Mouse (Mus musculus) embryonic facial prominence, embryonic 13.5 days (tissue): ENCODE results near the gene Colgalt2. TPM values are rescaled to one million over a fixed set of nuclear protein-coding genes. Genes with fewer than 3 reads are reported as not detected.

Source experiments
- ATAC-seq: fragments of 200-750 bp; cut with Nextera tagmentation; 2 replicates; pipeline ENCODE4 v1.8.0; 2017; ENCODE audit warnings: low read depth; ENCODE audit not compliant: insufficient number of reproducible peaks, insufficient read depth, low FRiP score, low TSS enrichment
- H3K27ac ChIP-seq: fragments of 300-500 bp; sonication (generic); 2 replicates; pipeline ENCODE4 v1.5.1; 2015; ENCODE audit warnings: moderate library complexity, mild to moderate bottlenecking, inconsistent platforms
- H3K27me3 ChIP-seq: fragments of 300-500 bp; sonication (generic); 2 replicates; pipeline ENCODE4 v1.6.1; 2015; ENCODE audit warnings: mild to moderate bottlenecking, inconsistent platforms
- H3K36me3 ChIP-seq: fragments of 300-500 bp; sonication (generic); 2 replicates; pipeline ENCODE4 v1.6.1; 2015; ENCODE audit warnings: mild to moderate bottlenecking, inconsistent platforms
- H3K4me1 ChIP-seq: fragments of 300-500 bp; sonication (generic); 2 replicates; pipeline ENCODE4 v1.6.1; 2015; ENCODE audit warnings: inconsistent platforms
- H3K4me2 ChIP-seq: fragments of 300-500 bp; sonication (generic); 2 replicates; pipeline ENCODE4 v1.6.1; 2015; ENCODE audit warnings: moderate library complexity, mild to moderate bottlenecking, inconsistent platforms
- H3K4me3 ChIP-seq: fragments of 300-500 bp; sonication (generic); 2 replicates; pipeline ENCODE4 v1.5.1; 2015; ENCODE audit warnings: mild to moderate bottlenecking, inconsistent platforms
- H3K9ac ChIP-seq: fragments of 300-500 bp; sonication (generic); 2 replicates; pipeline ENCODE4 v1.6.1; 2015; ENCODE audit warnings: mild to moderate bottlenecking, inconsistent platforms
- H3K9me3 ChIP-seq: fragments of 300-500 bp; sonication (generic); 2 replicates; pipeline ENCODE4 v1.6.1; 2016; ENCODE audit warnings: inconsistent platforms
- WGBS: fragments of 180-500 bp; shearing (Covaris S2); methylation state at CpG from one replicate; pipeline ENCODE4 v1.1.7; 2015; ENCODE audit warnings: mixed read lengths; 5-methylcytosine and 5-hydroxymethylcytosine counted together
- polyA plus RNA-seq: library from polyadenylated mRNA; unstranded; fragments of >200 nt; fragmentation: Nextera tagmentation; extraction: Ambion mirVana; gene quantifications from 2 replicates; pipeline ENCODE4 v1.2.1, GENCODE M21; 2015

Colgalt2 gene
- polyA plus RNA-seq, 1 experiment from 2014 or later, result 3.8 TPM

DNA sequence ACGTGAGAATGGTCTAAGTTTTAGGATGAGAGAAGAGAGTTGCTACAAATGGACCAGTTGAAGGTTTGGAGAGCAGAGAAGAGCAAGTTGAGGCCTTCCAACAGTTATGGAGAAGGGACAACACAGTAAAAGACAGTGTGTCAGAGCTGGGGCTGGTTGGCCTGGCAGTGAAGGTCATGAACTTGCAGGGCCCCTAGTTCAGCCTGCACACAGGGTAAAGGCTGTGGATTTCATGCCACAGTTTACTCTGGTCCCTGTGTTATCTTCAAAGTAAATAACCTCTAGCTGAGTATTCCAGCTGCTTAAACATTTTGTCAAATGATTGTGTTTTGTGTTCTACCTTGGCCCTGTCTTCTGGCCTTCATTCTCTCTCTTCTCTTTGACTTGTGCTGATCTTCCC lies 922 bp upstream of the Colgalt2 start:
- Histone ChIP-seq H3K4me2 (no peak overlapping the region), H3K27me3 (peaks cover 24% of the 10 kb centered on the region), H3K36me3 (no peaks in the 10 kb centered on the region), H3K4me1 (peaks cover 18% of the 10 kb centered on the region), H3K9me3 (0 out of 2 replicates have a peak, but pooled peaks cover 9% of the 10 kb centered on the region), H3K9ac (no peak overlapping the region), H3K4me3 (no peak overlapping the region), H3K27ac (no peak overlapping the region)
- 73% methylated on average over 1 of the region's 1 CpGs for WGBS
- no peak for ATAC-seq

- peaks cover 27% of the 10 kb centered on the region for H3K27me3 ChIP-seq
- H3K4me3 ChIP-seq, result peak overlapping the region; percentile 68
- no peak for ATAC-seq
- WGBS, result 6% methylated on average over 14 of the region's 14 CpGs
- H3K9me3 ChIP-seq, result 0 out of 2 replicates have a peak, but pooled peaks cover 7% of the 10 kb centered on the region
- no peaks in the 10 kb centered on the region for H3K36me3 ChIP-seq
- peak overlapping the region; percentile 93 for H3K4me2 ChIP-seq
- peaks cover 18% of the 10 kb centered on the region for H3K4me1 ChIP-seq
- H3K9ac ChIP-seq, result peak overlapping the region; percentile 79
- peak overlapping the region; percentile 68; the same call in 1 of the 2 replicates for H3K27ac ChIP-seq
These were observed 1.2 kb downstream of the Colgalt2 start for GRCm38 (mm10) chr1:152400556-152401540.

- H3K9ac ChIP-seq, result no peak overlapping the region
- H3K4me1 ChIP-seq, result peaks cover 8% of the 10 kb centered on the region; the same call in 1 of the 2 replicates
- ATAC-seq, result no peak
These were observed 7.7 kb downstream of the Colgalt2 start for GRCm38 (mm10) chr1:152407021-152407946.

GRCm38 (mm10) chr1:152409356-152409755 lies 9.7 kb downstream of the Colgalt2 start:
- no peak overlapping the region for H3K4me2 ChIP-seq
- no peak overlapping the region for H3K9ac ChIP-seq
- no peaks in the 10 kb centered on the region for H3K36me3 ChIP-seq
- 0 out of 2 replicates have a peak, but pooled peaks cover 7% of the 10 kb centered on the region for H3K27me3 ChIP-seq
- no peak overlapping the region for H3K27ac ChIP-seq
- peaks cover 11% of the 10 kb centered on the region for H3K4me1 ChIP-seq
- ATAC-seq, result no peak
- whole genome bisulfite sequencing, result 70% methylated on average over 4 of the region's 4 CpGs
- H3K9me3 ChIP-seq, result peaks cover 5% of the 10 kb centered on the region
- H3K4me3 ChIP-seq, result no peak overlapping the region

More at GRCm38 (mm10) chr1:152407021-152407946, 7.7 kb downstream of the Colgalt2 start:
- H3K9me3 ChIP-seq, result peaks cover 2% of the 10 kb centered on the region
- WGBS, result 27% methylated on average over 22 of the region's 22 CpGs
- no peak overlapping the region; the same call in 1 of the 2 replicates for H3K27ac ChIP-seq
- peak overlapping the region; percentile 56 for H3K4me2 ChIP-seq
- peak overlapping the region; percentile 29 for H3K4me3 ChIP-seq
- H3K36me3 ChIP-seq, result no peaks in the 10 kb centered on the region
- peaks cover 7% of the 10 kb centered on the region; the same call in 1 of the 2 replicates for H3K27me3 ChIP-seq

DNA sequence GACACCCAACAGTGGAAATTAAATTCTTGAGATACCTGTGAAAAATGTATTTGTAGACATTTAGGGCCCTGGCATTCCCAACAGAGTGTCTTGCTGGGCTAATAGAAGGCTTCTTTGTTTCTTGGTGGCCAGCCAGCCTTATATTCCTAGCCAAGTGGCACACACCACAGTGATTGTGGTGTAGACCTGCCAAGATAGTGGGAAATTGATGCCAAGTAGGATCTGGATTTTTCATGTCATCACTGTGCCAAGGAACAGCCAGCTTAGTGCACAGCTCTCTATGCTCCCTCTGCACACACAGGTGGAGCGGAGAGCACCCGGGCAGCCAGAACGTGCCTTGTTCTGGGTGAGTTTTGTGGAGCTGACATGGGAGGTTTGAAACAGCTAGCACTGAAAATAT lies 11.0 kb downstream of the Colgalt2 start:
- no peak overlapping the region for H3K4me3 ChIP-seq
- 88% methylated on average over 3 of the region's 3 CpGs for WGBS
- peaks cover 17% of the 10 kb centered on the region for H3K4me1 ChIP-seq
- no peak overlapping the region for H3K9ac ChIP-seq
- no peak overlapping the region for H3K27ac ChIP-seq
- peaks cover 5% of the 10 kb centered on the region for H3K9me3 ChIP-seq
- no peak for ATAC-seq
- no peak overlapping the region for H3K4me2 ChIP-seq
- no peaks in the 10 kb centered on the region for H3K36me3 ChIP-seq
- H3K27me3 ChIP-seq, result 0 out of 2 replicates have a peak, but pooled peaks cover 6% of the 10 kb centered on the region

- WGBS, result 92% methylated on average over 2 of the region's 2 CpGs
- no peaks in the 10 kb centered on the region for H3K36me3 ChIP-seq
- no peak overlapping the region for H3K4me2 ChIP-seq
- H3K4me3 ChIP-seq, result no peak overlapping the region
- H3K27ac ChIP-seq, result no peak overlapping the region
- H3K4me1 ChIP-seq, result peaks cover 18% of the 10 kb centered on the region
- H3K9ac ChIP-seq, result no peak overlapping the region
- H3K27me3 ChIP-seq, result no peaks in the 10 kb centered on the region
- ATAC-seq, result no peak
- peaks cover 5% of the 10 kb centered on the region for H3K9me3 ChIP-seq
These were observed 13.5 kb downstream of the Colgalt2 start for GRCm38 (mm10) chr1:152413116-152413515.

- Histone ChIP-seq H3K36me3 (no peaks in the 10 kb centered on the region), H3K4me3 (no peak overlapping the region), H3K4me2 (no peak overlapping the region), H3K27me3 (no peaks in the 10 kb centered on the region), H3K27ac (no peak overlapping the region), H3K9ac (no peak overlapping the region), H3K9me3 (peaks cover 5% of the 10 kb centered on the region), H3K4me1 (peaks cover 18% of the 10 kb centered on the region)
- no peak for ATAC-seq
- 67% methylated on average over 1 of the region's 1 CpGs for WGBS
These were observed 14.3 kb downstream of the Colgalt2 start for GRCm38 (mm10) chr1:152413961-152414360.

GRCm38 (mm10) chr1:152414451-152414850 lies 14.8 kb downstream of the Colgalt2 start:
- no peak overlapping the region for H3K27ac ChIP-seq
- H3K27me3 ChIP-seq, result no peaks in the 10 kb centered on the region
- no peak overlapping the region for H3K9ac ChIP-seq
- 68% methylated on average over 10 of the region's 10 CpGs for WGBS
- H3K4me3 ChIP-seq, result no peak overlapping the region
- no peaks in the 10 kb centered on the region for H3K36me3 ChIP-seq
- H3K4me1 ChIP-seq, result peaks cover 18% of the 10 kb centered on the region
- H3K4me2 ChIP-seq, result no peak overlapping the region
- H3K9me3 ChIP-seq, result peaks cover 5% of the 10 kb centered on the region
- ATAC-seq, result no peak

GRCm38 (mm10) chr1:152416306-152416904 lies 16.8 kb downstream of the Colgalt2 start:
- Histone ChIP-seq H3K9ac (no peak overlapping the region), H3K27ac (no peak overlapping the region), H3K9me3 (peaks cover 5% of the 10 kb centered on the region), H3K27me3 (no peaks in the 10 kb centered on the region), H3K4me1 (peaks cover 18% of the 10 kb centered on the region), H3K4me3 (no peak overlapping the region), H3K36me3 (no peaks in the 10 kb centered on the region), H3K4me2 (no peak overlapping the region)
- ATAC-seq, result no peak
- whole genome bisulfite sequencing, result 88% methylated on average over 13 of the region's 13 CpGs

DNA sequence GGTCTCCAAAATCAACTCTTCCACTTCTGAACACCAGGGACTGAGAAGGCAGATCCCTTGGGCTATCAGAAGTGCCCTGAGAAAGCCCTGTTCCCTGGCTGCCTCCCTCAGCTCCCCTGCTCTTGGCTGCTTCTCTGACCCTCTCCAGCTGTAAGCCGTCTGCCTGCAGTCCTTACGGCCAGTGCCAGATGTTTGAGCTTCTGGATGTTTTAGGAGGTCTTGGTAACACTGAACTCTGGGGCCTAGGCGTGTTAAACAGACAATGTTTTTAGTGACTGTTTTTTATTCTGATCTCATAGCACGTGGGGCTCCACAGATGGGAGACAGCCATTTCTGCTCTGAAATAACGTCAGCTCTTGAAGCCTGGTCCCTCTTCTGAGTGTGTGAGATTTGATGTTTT lies 18.0 kb downstream of the Colgalt2 start:
- no peak overlapping the region for H3K4me3 ChIP-seq
- no peaks in the 10 kb centered on the region for H3K27me3 ChIP-seq
- ATAC-seq, result no peak
- H3K36me3 ChIP-seq, result no peaks in the 10 kb centered on the region
- H3K9me3 ChIP-seq, result no peaks in the 10 kb centered on the region; the same call in 1 of the 2 replicates
- peaks cover 18% of the 10 kb centered on the region for H3K4me1 ChIP-seq
- no peak overlapping the region for H3K4me2 ChIP-seq
- 42% methylated on average over 5 of the region's 5 CpGs for WGBS
- no peak overlapping the region for H3K27ac ChIP-seq
- no peak overlapping the region for H3K9ac ChIP-seq

DNA sequence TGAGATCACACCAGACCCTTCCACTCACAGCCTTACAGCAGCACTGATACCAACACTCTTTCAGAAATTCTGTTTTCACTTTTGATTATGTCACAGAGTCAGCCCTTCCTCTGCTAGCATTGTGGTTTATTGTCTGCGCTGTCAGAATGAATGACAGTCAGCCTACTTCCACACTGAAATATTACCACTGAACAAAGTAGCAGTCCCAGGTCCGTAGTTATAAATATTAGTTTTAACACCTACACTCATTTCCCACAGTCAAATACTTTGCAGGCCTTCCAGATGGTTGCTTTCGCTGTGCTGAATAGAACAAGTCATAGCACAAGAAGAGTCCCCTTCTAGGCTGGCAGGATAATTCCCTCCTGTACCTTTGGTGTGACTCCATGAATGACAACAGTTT lies 22.7 kb downstream of the Colgalt2 start:
- Histone ChIP-seq H3K4me3 (no peak overlapping the region), H3K9ac (no peak overlapping the region), H3K27me3 (no peaks in the 10 kb centered on the region), H3K27ac (no peak overlapping the region), H3K4me1 (0 out of 2 replicates have a peak, but pooled peaks cover 6% of the 10 kb centered on the region), H3K4me2 (no peak overlapping the region), H3K36me3 (no peaks in the 10 kb centered on the region), H3K9me3 (no peaks in the 10 kb centered on the region; the same call in 1 of the 2 replicates)
- no peak for ATAC-seq
- WGBS, result 76% methylated on average over 3 of the region's 3 CpGs
